Mouse (Mus musculus): ENCODE measurements around the gene Hint1. TPM values are rescaled to one million over a fixed set of nuclear protein-coding genes. Genes with fewer than 3 reads are reported as not detected.

The Hint1 gene
- total and polyA plus RNA-seq, 3 experiments: 529 to 2,790 (median 567) TPM

DNA sequence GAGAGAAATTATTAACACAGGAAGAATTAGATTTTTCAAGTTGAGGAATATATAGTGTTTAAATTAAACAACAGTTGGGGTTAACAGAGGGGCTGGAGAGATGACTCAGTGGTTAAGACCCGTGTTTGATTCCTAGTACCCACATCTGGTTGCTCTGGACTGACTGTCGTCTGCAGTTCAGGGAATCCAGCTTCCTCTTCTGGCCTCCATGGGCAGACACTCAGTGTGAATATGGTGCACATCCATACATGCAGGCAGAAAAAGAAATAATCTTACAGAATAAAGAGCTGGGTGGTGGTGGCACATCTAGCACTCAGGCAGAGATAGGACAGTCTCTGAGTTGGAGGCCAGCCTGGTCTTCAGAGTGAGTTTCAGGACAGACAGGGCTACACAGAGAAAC is 2.3 kb downstream of the Hint1 start (continued):
- TF ChIP-seq EP300 (IDR thresholded peaks at IDR 0.05; ENCODE audit: low read depth in 1 of 2, low read length in 2 of 2) (peak in 1 of 2 experiments; percentile 50; a peak in 2 of 4 replicates), MYB (IDR thresholded peaks at IDR 0.05; ENCODE audit: low read depth, low read length) (no peak), CHD1 (IDR thresholded peaks at IDR 0.05; ENCODE audit: low read depth, low read length) (no peak), GABPA (IDR thresholded peaks at IDR 0.05; ENCODE audit: low read depth, low read length) (no peak), ELF1 (IDR thresholded peaks at IDR 0.05; ENCODE audit: low read depth, low read length) (no peak), USF2 (IDR thresholded peaks at IDR 0.05; ENCODE audit: borderline replicate concordance in 1 of 2, insufficient read depth in 1 of 2, low read depth in 1 of 2, low read length in 2 of 2) (no peak), MAZ (IDR thresholded peaks at IDR 0.05; ENCODE audit: low read depth, low read length) (no peak), POLR2A (IDR thresholded peaks at IDR 0.05; ENCODE audit: control insufficient read depth in 1 of 2, insufficient read depth in 1 of 2, low read depth in 1 of 2, low read length in 2 of 2, poor library complexity in 1 of 2) (no peak), CTCF (IDR thresholded peaks at IDR 0.05 in 2 of 3, conservative IDR thresholded peaks at IDR 0.05 in 1 of 3; ENCODE audit: control insufficient read depth in 1 of 3, insufficient read depth in 1 of 3, low read depth in 2 of 3, low read length in 3 of 3, poor library complexity in 1 of 3, severe bottlenecking in 1 of 3) (no peak), TBP (IDR thresholded peaks at IDR 0.05; ENCODE audit: low read depth, low read length) (no peak), POLR2AphosphoS5 (IDR thresholded peaks at IDR 0.05; ENCODE audit: borderline replicate concordance, low read depth, low read length) (no peak), MEF2A (IDR thresholded peaks at IDR 0.05; ENCODE audit: extremely low read depth, insufficient replicate concordance, low read depth, low read length, poor library complexity, severe bottlenecking) (no peak), MXI1 (IDR thresholded peaks at IDR 0.05; ENCODE audit: low read depth, low read length) (peak; percentile 44; the same call in 1 of the 2 replicates), HCFC1 (IDR thresholded peaks at IDR 0.05; ENCODE audit: low read depth, low read length) (no peak)

DNA sequence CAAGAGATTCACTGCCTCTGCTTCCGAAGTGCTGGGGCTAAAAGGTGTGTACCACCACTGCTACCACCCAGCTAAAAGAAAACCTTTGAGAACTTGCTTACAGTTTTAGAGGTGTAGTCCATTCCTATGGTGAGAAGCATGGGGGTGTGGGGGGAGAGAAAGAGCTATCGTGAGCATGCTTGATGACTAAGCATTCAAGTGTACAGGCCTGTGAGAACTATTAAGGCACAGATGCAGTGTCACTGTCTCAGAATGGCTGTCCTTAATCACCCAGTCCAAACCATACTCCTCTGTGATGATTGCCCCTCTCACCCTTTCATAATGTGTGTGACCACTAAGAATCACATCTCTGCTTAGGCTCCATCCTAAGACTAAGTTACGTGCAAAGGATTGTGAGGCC is 3.1 kb downstream of the Hint1 start:
- DNase-seq (ENCODE audit: low read depth, low spot score): peak; percentile 49
- Histone ChIP-seq H3K36me3 (ENCODE audit: control insufficient read depth in 1 of 2, insufficient read depth in 2 of 2, low read length in 2 of 2) (peaks cover 6 to 26% of the 10 kb centered on the region in 2 experiments), H3K9me3 (replicated peaks; ENCODE audit: insufficient read depth, low read length) (no peaks in the 10 kb centered on the region), H3K4me3 (ENCODE audit: control insufficient read depth in 1 of 2, insufficient read depth in 1 of 2, low read depth in 2 of 2, low read length in 2 of 2) (no peak overlapping the region), H3K4me1 (ENCODE audit: control insufficient read depth in 1 of 2, insufficient read depth in 2 of 2, low read length in 2 of 2) (peaks cover 7 to 24% of the 10 kb centered on the region in 2 experiments), H3K27me3 (ENCODE audit: control insufficient read depth in 1 of 2, insufficient read depth in 2 of 2, low read length in 2 of 2) (no peaks in the 10 kb centered on the region), H3K9ac (ENCODE audit: control insufficient read depth, low read depth, low read length, poor library complexity, severe bottlenecking) (no peak overlapping the region; the same call in 1 of the 2 replicates), H3K79me2 (ENCODE audit: control insufficient read depth, insufficient read depth, low read length, poor library complexity) (peaks cover 21% of the 10 kb centered on the region), H3K27ac (ENCODE audit: control insufficient read depth, low read depth, low read length) (no peak overlapping the region)
- TF ChIP-seq ZC3H11A (IDR thresholded peaks at IDR 0.05; ENCODE audit: low read depth, low read length): no peak
- TF ChIP-seq MAX (IDR thresholded peaks at IDR 0.05; ENCODE audit: low read length): 0 out of 2 replicates have a peak, but pooled peaks have one; percentile 23
- TF ChIP-seq MYC (IDR thresholded peaks at IDR 0.05; ENCODE audit: low read depth, low read length): 0 out of 2 replicates have a peak, but pooled peaks have one; percentile 41

All from MEL (cell line).